Mouse (Mus musculus) erythroblast, embryonic 14.5 days (primary cell): ENCODE data around the gene Dhx37.

Source experiments
- GATA1 ChIP-seq: IDR thresholded peaks from 2 replicates; pipeline ENCODE4 v1.6.1; 2012; ENCODE audit warnings: low read length, inconsistent platforms, mixed read lengths
- TAL1 ChIP-seq: IDR thresholded peaks from 3 replicates; pipeline ENCODE4 v1.6.1; 2012; ENCODE audit warnings: low read length, inconsistent platforms, mixed read lengths

- TF ChIP-seq GATA1 = no peak
- no peak for TF ChIP-seq TAL1
Measured at GRCm38 (mm10) chr5:125472796-125473475, 39.0 kb upstream of the Dhx37 start.
